Mouse (Mus musculus) cerebellum, adult 11-12 months (tissue): ENCODE measurements around the gene Pde7b.

ENCODE experiments used
- DNase-seq: peaks from one replicate; pipeline ENCODE4 v3.0.0; 2022

Gene Pde7b

GRCm38 (mm10) chr10:20636381-20636780, 88.5 kb downstream of the Pde7b start:
- DNase-seq: no peak

DNA sequence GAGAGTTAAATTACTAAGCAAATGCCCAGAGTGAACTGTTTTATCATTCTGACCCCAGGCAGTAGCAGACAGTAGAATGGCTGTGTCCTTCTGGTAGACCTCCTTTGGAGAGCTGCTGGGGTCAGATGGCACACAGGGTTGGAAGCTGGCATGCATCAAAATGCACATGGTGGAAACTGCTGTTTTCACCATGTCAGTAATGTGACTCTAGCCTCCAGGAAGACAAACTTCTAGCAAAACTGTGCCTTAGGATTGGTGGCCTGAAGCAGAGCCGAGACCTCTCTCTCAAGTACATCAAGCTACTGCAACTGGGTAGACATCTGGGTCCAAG, 91.8 kb downstream of the Pde7b start:
- DNase-seq: no peak

DNA sequence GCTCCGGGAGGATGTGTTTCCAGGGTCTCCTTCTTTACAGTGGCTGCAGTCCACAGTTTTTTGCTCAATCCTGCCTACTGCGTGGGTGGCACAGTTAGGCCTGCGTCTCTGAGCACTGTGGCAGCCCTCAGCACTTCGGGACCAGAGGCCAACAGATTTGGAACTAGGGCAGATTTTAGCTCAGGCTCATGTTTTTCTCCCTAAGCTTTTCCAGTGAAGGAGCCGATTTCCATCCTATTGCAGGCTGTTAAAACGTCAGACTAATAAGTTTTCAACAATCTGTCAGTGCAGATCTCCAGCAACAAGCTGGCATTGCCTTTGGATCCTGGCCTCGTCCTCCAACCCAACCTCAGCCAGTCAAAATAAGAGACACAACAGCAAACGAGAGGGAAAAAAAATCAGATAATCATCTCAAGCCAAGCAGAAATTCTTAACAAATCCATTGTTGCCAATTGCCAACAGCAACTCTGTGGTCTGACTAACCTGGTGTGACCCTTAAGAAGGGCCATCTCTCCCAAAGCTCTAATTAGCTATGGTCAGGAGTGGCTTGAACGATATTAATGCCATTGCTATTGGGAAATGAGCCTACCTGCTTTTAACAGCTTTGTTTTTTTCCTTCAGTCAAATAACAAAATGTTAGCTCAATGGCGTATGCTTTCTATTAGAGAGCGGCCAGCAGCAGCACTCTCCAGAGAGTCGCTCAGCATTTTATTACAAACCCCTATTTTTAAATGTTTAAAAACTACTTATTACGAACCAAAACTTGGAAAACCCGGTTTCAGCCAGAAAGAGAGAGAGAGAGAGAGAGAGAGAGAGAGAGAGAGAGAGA, 92.4 kb downstream of the Pde7b start:
- DNase-seq: no peak

GRCm38 (mm10) chr10:20630122-20630521, 94.8 kb downstream of the Pde7b start:
- DNase-seq: no peak

- DNase-seq: no peak
Observed at GRCm38 (mm10) chr10:20625702-20626375, 99.0 kb downstream of the Pde7b start.

GRCm38 (mm10) chr10:20621661-20622454, 103.0 kb downstream of the Pde7b start:
- no peak for DNase-seq

DNA sequence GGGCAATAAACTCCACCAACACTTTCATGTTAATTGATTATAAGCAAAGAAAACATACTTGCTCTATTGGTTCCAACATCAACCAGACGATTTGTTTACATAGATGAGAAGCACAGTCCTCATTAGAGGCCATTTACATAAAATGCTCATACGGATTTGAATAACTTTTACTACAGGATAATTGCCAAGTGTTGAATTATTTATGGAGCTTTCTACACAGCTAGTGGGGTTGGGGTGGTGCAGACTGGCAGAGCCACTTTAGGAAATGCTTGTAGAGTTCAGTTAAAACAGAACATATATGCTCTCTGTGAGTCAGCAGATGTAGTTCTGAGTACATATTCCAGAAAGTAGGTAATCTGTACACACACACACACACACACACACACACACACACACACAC, 118.9 kb downstream of the Pde7b start:
- DNase-seq: no peak

- no peak for DNase-seq
Observed at GRCm38 (mm10) chr10:20595107-20595810, 129.6 kb downstream of the Pde7b start.

- no peak for DNase-seq
Observed at GRCm38 (mm10) chr10:20594015-20594414, 130.9 kb downstream of the Pde7b start.

- DNase-seq: no peak
Observed at GRCm38 (mm10) chr10:20590100-20590499, 134.8 kb downstream of the Pde7b start.

DNA sequence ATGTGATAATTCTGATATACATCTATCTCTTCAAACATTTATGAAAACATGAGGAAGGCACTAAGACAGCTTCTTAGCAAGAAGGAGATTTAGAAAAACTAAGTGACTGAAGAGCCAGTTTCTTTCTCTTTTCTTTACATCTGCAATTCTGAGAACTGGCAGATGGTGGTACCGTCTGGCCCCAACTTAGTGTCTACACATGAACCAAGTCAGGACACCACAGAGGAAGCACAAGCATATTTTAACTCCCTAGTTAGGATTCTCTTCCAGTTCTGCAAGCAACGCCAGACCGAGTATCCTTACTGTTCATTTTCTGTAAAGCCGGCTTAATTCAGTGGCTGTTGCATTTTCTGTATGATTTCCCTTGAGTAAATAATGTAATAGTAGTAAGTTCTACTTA, 138.9 kb downstream of the Pde7b start:
- no peak for DNase-seq

DNA sequence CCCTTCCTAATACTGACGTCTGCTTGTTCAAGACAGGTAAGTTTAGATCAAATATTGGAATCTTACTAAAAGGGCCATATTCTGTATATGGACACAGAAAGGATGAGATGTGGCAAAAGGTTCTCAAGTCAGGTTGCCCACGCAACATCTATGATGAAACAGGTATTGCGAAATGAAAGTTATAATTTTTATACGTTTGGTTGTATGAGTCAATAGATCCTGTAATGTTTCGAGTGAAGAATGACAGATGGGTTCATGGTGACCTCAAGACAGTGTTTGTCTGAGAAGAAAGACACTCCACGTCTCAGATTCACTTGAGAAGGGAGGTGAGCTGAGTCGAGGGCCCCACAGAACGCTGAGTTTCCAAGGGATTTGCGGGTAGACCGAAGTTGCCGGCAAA, 149.9 kb downstream of the Pde7b start:
- no peak for DNase-seq

DNA sequence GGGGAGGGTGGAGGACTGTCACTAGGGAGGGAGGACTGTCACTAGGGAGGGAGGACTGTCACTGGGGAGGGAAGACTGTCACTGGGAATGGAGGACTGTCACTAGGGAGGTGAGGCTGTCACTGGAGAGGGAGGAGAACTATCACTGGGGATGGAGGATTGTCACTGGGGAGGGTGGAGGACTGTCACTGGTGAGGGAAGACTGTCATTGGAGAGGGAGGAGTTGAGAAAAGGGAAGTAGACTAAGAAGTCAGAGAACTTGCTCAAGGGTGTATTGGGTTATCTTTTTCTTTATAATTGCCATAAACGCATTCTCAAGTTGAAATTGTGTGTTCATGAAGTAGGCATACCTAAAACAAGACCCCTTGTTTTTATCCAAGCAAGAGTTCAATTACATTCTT, 150.5 kb downstream of the Pde7b start:
- DNase-seq: no peak

- no peak for DNase-seq
Observed at GRCm38 (mm10) chr10:20571521-20571920, 153.4 kb downstream of the Pde7b start.

DNA sequence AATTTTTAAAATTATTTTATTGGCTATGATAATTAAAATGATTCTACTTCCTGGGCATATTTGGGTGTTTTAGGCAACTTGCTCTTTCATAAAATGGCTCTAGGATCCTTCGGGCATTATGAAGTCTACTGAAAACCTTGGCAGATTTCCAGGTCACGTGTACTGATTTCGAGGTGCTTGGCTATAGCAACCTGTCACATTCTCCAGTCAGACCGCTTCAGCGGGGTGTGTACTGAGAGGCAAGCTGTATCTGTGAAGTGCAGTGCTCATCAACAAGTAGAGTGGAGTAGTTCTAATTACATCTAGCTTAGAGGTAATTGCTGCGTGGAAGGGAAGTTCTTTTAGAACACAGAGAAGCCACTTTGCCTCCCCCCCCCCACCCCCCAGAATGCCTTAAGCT, 156.2 kb downstream of the Pde7b start:
- DNase-seq: no peak

DNA sequence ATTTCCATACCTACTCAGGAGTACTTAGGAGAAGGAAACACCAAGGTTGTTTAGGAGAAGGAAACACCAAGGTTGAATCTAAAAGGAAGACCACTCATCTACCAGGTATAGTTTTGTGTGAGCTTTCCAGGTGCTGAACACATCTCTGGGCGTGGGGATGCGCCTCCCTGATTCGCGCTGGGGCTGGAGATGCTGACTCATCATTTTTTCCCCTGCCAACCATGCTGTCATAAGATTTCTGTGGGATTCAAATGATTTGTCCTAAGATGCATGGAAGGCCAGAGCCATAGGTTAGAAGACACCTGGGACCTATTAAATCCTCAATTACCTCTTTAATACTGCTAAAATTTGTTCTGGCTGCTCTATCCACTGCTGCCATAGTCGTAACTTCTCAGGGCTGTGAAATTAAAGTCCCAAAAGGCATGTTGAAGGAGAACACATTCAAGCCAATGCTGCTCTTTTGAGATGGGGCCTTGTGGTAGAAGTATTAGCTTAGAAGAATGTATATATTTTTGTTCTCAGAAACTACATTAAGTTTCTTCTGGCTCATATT, 157.1 kb downstream of the Pde7b start:
- no peak for DNase-seq

GRCm38 (mm10) chr10:20556477-20556876, 168.4 kb downstream of the Pde7b start:
- DNase-seq: no peak

DNA sequence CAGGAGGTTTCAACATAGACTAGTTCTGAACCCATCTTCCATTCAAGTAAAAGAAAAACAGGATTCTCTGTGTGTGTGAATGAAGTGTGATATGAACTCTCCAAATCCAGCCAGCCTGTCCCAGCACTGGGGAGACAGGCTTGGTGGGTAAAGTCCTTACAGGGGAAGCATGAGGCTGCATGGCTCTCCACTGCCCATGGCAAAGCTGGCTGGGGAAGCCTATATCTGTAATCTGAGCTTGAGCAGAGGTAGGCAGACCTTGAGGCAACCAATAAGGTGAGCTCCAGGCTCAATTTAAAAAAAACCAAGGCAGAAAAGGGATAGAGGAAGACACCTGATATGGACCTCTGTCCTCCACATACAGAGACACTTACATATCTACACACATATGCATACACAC, 173.5 kb downstream of the Pde7b start:
- no peak for DNase-seq

DNA sequence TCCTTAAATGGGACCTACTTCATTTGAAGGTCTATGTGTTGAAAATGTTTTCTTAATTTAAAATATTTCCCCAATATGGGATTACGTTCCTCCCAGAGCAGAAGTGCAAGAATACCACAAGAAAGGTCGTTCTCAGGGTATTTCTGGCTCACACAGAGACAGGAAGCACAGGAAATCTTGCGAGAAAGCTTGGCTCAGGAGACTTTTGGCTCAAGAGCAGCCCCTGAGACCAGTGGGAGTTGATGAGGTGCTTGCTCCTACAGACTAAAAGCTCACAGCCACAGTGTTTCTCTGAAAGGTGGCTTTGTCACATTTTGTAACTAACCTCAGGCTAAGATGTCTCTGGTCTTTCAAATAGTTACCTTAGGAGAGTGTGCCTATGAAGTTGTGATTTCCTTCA, 174.1 kb downstream of the Pde7b start:
- no peak for DNase-seq

DNA sequence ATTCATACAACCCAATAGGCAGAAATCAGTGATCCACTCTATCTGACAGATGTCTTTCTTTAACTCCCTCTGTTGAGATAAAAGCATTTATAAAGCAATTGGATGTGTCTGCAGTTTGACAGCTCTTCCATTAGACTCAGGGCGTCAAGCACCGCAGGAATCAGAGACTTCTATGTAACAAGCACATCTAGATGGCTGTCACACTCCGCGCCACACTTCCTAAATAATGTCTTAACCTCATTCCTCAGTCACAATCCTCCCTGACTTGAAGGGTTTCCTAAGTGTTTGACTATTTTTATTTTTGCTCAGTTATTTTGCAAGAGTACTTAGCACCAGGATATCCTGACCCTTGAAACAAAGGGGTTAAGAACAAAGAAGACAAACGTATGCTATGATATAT, 174.7 kb downstream of the Pde7b start:
- DNase-seq: no peak

GRCm38 (mm10) chr10:20548833-20549710, 175.8 kb downstream of the Pde7b start:
- DNase-seq: no peak
